Mouse (Mus musculus) adrenal gland (tissue): ENCODE data around the gene Tmsb4x.

ENCODE experiments used
- intact Hi-C: fragments of 180-260 bp; cut with DNase I; formaldehyde crosslinking; loops from one replicate; pipeline ENCODE4 v1.15.1; 2025
- long read RNA-seq, 2 experiments: library from polyadenylated mRNA; unstranded; transcript quantifications; one replicate each; pipeline ENCODE4 v2.0.0; 2020; ENCODE audit warnings: borderline replicate concordance in 1 of 2; ENCODE audit not compliant: insufficient replicate concordance in 1 of 2

Gene Tmsb4x
- long read RNA-seq, experiment 1, transcript Tmsb4x-201 (3 exons, 768 nt): major isoform, 71 of 73 reads
- long read RNA-seq, experiment 1, partial matches to known transcripts: 2 of 73 reads
- long read RNA-seq, experiment 1, other reads (novel, unspliced or antisense): 0 of 73 reads
- long read RNA-seq, experiment 2, transcript Tmsb4x-201 (3 exons, 768 nt): major isoform, 54 of 65 reads
- long read RNA-seq, experiment 2, partial matches to known transcripts: 9 of 65 reads
- long read RNA-seq, experiment 2, other reads (novel, unspliced or antisense): 0 of 65 reads

DNA sequence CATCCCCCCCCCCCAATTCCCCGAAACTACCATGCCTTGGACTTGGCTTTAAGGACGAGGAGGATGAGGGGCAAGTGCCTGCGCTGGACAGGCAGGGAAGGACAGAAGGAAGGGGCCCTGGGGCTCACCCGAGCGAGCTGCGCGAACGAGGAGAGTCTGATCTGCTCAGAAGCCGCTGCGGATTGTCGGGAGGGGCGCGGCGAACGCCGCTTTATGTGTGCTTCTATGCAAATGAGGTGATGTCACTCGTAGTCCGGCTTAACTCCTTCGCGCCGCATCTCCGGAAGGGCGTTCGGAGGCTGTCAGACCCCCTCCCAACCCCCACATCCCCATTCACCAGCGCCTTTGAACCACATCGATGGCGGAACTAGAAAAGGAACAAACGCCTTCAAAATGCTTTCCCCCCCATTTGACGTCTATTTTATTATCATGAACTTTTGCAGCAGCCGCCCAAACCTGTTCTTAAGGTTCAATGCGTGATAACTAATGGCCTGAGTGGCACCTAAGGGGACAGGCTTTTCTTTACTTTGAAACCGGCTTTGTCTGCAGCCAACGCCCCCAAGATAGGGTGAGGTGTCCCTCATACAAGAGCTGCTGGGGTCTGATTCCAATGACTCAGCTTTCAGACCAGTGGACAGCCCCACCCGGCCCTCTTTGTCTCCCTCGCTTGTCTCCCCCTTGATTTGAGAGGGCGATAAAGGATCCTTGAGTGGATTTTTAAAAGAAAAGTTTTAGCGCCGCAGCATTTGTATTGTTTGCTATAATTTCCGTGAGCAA is at the start of gene Tmsb4x:
Tmsb4x (minus strand) TSS at position 338 of the 777 bp plus-strand sequence.
- intact Hi-C loops: no loop called here

DNA sequence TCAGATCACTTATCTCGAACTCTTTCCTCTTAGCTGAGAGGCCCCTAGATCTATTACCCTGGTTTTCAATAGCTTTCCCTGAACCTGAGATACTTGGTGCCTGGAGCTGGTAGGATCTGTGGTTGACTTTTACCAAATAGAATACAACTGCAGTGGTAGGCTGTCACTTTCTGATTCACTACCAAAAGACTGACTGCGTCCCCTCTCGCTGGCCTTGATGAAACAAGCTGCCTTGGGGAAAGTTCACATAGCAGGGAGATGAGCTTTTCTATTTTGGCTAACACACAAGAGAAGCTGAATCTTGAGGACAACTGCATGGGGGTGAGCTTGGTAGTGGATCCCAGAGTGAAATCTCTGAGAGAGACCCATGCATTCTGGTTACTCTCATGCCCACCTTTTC is 32.6 kb upstream of the Tmsb4x start:
- intact Hi-C loops: no loop called here

DNA sequence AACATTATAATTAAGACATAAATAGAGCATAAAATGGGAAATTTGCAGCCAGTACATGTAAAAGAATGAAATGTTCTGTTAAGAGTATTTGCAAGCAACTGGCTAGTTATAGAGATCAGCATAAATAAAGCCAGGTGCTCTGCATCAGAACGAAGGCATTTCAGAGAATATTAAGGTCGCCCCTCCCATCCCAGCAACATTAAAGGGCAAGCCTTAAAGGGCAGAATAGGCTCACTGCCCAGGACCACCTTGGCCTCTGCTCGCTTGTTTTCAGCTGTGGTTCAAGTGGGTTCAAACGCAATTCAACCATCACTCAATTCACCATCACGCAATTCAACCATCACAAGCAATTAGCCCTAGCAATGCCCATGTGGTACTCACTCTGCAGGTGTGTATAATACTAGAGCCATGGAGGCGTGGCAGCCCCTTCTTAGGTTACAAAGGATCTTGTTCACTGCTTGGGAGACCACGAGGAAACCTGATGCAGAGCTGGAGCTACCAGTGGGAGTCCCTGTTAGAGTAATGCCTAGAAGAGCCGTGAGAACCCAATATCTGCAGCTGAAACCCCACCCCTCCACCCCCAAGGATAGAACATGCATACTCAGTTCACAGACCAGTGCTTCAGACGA is 30.3 kb upstream of the Tmsb4x start:
- intact Hi-C loops: loop anchor here (10.0 kb wide), 1 partner anchor 1075 kb away; no protein-coding TSS in a partner anchor

DNA sequence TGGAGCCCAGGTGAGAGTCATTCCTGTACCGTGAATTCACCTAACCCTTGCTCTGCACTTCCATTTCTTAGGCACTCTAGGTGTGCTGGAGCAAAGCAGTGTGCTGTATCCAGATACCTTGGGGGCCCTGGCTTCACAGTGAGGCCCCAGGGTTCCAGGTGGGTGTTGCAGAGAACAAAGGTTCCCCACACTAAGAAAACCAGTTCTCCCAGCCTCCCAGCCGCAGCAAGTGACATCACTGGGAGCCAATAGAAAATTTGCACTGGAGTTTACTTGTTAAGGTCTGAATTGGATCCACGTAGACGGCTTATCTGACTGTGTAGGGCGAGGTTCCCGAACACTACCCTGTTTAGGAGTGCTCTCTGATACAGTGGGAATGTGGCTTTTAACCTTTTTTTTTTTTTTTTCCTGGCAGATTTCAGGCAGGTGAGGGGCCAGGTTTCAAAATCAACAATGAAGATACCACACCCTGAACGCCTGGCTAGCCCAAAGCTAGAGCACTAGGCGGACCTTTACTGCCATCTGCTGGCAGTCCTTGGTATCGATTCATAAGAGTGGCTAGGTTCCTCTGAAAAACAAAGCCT is 24.1 kb upstream of the Tmsb4x start:
- intact Hi-C loops: loop anchor here (10.0 kb wide), 1 partner anchor 1068 kb away; no protein-coding TSS in a partner anchor

DNA sequence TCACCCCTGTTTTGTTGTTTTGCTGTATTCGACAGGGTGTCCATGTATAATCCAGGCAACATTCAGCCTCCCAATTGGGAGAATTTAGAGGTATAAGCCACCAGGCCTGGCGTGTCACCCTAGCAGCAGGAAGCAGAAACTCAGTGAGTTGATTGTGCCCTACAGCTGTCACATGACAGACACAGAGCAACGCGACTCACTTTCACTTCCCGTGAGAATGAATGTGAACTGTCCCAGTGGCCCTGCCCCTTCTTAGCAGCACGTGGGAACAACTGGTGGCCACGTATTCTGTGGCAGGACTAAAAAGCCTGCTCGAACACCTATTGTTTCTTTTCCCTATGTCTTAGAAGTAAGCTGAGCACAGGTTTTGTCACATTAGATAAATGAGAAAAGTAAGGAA is 22.0 kb upstream of the Tmsb4x start:
- intact Hi-C loops: loop anchor here (10.0 kb wide), 1 partner anchor 1066 kb away; no protein-coding TSS in a partner anchor

DNA sequence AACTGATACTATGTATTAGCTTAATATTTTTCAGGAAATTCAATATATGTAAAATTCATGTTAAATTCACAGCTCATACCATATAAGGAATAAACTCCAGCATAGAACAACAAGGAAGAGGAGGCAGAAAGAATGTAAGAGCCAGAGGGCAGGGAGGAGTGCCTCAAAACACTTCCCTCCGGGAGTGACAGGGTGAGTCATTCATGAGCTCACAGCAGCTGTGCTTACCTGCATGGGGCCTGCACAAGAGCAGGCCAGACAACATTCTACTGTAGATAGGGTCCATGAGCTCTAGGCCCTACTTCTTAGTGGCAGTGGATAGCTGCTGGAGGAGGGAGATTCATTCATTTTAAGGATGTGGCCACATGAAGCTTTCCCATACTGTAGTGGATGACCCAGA is 20.7 kb upstream of the Tmsb4x start:
- intact Hi-C loops: loop anchor here (1.0 to 10.0 kb wide), 2 partner anchors 569 to 1065 kb away; no protein-coding TSS in a partner anchor

DNA sequence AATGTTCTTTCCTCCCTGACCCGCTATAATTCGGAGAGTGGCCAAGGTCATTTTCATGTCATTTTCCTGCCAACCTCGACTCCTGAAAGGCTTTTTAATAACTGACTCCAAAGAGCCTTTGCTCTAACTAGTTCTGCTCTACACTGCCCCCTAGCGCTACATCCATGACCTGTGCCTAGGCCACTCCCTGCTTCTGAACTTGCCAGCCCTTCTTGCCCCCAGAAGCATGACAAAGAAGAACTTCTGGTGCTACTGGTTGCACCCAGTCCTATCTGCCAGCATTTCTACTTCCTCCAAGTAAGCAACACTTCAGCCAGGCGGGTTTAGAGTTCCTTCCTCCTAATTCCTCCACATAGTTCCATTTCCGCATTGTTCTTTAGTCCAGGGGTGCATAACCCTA is 20.1 kb upstream of the Tmsb4x start:
- intact Hi-C loops: loop anchor here (1.0 kb wide), 1 partner anchor 568 kb away; no protein-coding TSS in a partner anchor

DNA sequence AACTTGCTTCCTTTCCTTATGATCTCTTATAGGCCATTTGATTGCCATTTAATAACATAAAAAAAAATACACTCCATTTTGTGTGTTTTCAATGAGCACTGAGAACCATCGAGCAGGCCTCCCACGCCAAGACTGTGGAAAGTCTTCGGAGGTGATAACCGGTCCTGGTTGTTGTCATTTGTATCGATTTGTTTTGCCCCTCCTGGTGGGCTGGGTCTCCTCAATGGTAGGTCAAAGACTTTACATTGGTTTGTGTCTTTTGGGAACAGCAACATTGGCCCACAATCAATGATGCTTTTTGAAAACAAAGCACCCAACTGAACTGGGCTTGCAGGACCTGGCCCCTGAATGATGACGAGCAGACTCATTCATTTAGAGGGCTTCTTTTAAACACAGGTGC is 18.6 kb upstream of the Tmsb4x start:
- intact Hi-C loops: no loop called here

DNA sequence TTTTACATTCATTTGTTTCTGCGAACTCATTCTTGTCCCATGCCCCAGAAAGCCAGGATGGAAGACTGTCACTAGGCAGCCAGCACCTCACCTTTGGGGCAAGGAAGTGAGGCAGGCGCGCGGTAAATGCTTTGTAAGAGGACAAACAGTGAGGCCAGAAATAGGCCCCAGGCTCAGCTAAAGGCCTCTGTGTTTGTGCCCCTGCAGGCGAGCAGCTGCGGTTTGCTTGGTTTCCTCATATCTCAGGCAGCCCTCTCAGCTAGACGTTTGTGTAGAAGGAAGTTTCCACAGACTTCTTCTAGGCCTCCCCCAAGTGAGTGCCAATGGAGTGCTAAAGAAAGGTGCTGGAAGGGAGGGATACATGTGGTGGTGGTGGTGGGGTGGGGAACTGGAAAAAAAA is 18.0 kb upstream of the Tmsb4x start:
- intact Hi-C loops: no loop called here

DNA sequence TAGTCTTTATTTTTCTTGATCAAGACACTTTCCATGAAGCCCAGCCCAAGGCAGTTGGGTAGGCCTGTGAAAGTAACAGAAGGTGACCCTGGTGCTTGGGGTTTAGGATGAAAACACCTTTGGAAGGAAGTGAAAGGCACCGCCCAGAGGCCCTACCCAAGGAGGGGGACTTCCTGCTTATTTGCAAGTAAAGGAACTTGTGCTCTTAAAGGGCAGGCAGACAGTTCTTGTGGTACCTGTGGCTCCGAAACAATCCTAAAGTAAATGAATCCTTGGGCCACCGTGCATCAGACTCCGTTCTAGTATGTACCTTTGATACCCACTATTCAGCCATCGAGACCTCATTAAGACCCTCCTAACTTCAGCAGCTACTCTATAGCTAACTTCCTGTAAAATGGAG is 17.5 kb upstream of the Tmsb4x start:
- intact Hi-C loops: no loop called here

DNA sequence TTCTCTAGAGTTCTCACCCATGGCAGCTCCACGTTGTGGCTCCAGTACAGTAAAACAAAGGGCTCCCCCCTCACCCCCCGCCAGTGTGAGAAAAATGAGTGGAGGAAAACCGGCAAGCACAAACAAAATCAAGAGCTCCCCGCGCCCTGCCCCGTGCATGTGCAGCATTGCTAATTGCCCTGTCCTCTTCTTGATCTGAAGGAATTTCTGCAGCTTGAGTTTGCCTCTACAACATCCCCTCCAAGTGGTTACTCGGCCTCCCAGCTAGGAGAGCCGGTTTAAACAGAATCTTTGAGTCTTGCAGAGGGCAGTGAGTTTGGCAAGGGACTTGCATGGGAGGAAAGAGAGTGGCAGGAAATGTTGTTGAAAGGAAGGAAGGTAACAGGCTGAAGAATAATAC is 3.6 kb upstream of the Tmsb4x start:
- intact Hi-C loops: loop anchor here (10.0 kb wide), 1 partner anchor 198 kb away; no protein-coding TSS in a partner anchor

GRCm38 (mm10) chrX:167211871-167212555 is 2.9 kb upstream of the Tmsb4x start:
- intact Hi-C loops: loop anchor here (10.0 kb wide), 1 partner anchor 197 kb away; no protein-coding TSS in a partner anchor

DNA sequence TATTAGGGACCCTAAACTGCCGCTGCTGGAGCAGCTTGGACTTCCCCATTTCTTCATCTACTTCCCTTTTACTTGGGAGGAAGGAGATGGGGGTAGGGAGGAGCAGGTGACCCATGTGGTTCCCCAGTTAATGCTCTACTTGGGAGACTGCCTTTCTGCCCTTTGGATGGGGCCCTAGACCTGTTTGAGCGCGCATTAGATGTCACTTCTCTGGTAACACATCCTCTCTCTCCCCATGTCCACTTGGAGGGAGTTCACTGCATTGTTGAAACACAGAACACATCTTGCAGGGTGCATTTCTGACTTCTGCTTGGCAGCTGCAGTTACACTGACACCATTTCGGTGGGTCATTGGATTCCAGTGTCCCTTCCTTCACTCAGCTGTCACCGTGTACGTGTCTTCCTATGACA is 1.2 kb upstream of the Tmsb4x start:
- intact Hi-C loops: loop anchor here (10.0 kb wide), 1 partner anchor 196 kb away; no protein-coding TSS in a partner anchor

DNA sequence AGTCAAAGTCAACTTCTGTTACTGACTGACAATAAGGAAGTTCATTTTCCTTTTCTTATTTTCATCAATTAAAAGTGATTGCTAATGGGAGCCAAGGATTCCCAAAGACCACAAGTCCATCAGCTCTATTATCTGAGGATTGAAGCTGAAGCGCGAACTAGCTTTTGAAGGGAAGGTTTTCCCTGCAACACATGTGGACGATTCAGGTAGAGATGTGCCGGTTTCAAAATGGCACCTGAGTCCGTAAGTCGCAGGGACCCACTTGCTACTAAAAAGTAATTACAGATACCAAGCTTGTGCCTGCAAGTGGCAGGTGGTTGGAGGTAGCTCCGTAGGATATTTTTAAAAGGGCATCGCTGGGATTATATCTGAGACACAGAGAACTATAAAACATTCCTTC is 713 bp upstream of the Tmsb4x start:
- intact Hi-C loops: loop anchor here (10.0 kb wide), 1 partner anchor 195 kb away; no protein-coding TSS in a partner anchor

DNA sequence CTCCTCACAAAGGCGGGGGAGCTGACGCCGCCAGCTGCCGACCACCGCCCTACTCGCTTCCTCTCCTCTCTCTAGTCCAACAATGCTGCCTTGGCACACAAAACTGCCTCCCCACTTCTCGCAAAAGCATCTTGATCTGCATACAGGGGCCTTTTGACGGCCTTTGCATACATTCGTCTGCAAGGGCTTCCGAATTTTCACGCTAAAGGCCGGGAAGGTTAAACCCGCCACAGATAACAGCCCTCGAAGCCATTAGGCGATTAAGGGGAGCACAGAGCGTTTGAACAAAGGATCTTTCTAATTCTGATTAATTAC is 652 bp downstream of the Tmsb4x start:
- intact Hi-C loops: no loop called here

- intact Hi-C loops: no loop called here
Measured at GRCm38 (mm10) chrX:167207741-167208505, 1.2 kb downstream of the Tmsb4x start.

GRCm38 (mm10) chrX:167205813-167206520 is 3.1 kb downstream of the Tmsb4x start:
- intact Hi-C loops: no loop called here

- intact Hi-C loops: no loop called here
Measured at GRCm38 (mm10) chrX:167201365-167201764, 7.8 kb downstream of the Tmsb4x start.

- intact Hi-C loops: no loop called here
Measured at GRCm38 (mm10) chrX:167195228-167195649, 13.9 kb downstream of the Tmsb4x start.
